Mouse (Mus musculus): ENCODE measurements around the gene 2210017I01Rik. TPM values are rescaled to one million over a fixed set of nuclear protein-coding genes. Genes with fewer than 3 reads are reported as not detected.

The 2210017I01Rik gene
- polyA plus RNA-seq, 1 experiment: not detected

GRCm38 (mm10) chr3:92599973-92600372 is 7.3 kb downstream of the 2210017I01Rik start:
- TF ChIP-seq CTCF (IDR thresholded peaks at IDR 0.05; ENCODE audit: low read depth, low read length) (no peak), POLR2A (IDR thresholded peaks at IDR 0.05; ENCODE audit: borderline replicate concordance, low read depth, low read length) (no peak)

GRCm38 (mm10) chr3:92598429-92598828 is 8.9 kb downstream of the 2210017I01Rik start:
- no peaks in the 10 kb centered on the region for H3K4me1 ChIP-seq (ENCODE audit: control insufficient read depth, insufficient read depth, low read length)
- no peak overlapping the region for H3K4me3 ChIP-seq (ENCODE audit: insufficient read depth, low read length)
- H3K27ac ChIP-seq (ENCODE audit: insufficient read depth, low read depth, low read length): no peak overlapping the region
- no peak for TF ChIP-seq POLR2A (IDR thresholded peaks at IDR 0.05; ENCODE audit: borderline replicate concordance, low read depth, low read length)
- TF ChIP-seq CTCF (IDR thresholded peaks at IDR 0.05; ENCODE audit: low read depth, low read length): no peak

More at GRCm38 (mm10) chr3:92599973-92600372, 7.3 kb downstream of the 2210017I01Rik start:
- Histone ChIP-seq H3K4me1 (ENCODE audit: control insufficient read depth, insufficient read depth, low read length) (no peaks in the 10 kb centered on the region), H3K4me3 (ENCODE audit: insufficient read depth, low read length) (no peak overlapping the region), H3K27ac (ENCODE audit: insufficient read depth, low read depth, low read length) (no peak overlapping the region)

- Histone ChIP-seq H3K4me1 (ENCODE audit: control insufficient read depth, insufficient read depth, low read length) (no peaks in the 10 kb centered on the region), H3K4me3 (ENCODE audit: insufficient read depth, low read length) (no peak within 1 kb of the TSS), H3K27ac (ENCODE audit: insufficient read depth, low read depth, low read length) (no peak within 1 kb of the TSS)
- no peak for TF ChIP-seq CTCF (IDR thresholded peaks at IDR 0.05; ENCODE audit: low read depth, low read length)
- TF ChIP-seq POLR2A (IDR thresholded peaks at IDR 0.05; ENCODE audit: borderline replicate concordance, low read depth, low read length): no peak
Measured at GRCm38 (mm10) chr3:92588858-92589257, 18.4 kb downstream of the 2210017I01Rik start, which contains the start of gene Smcp. Smcp (minus strand) TSS chr3:92588997.

GRCm38 (mm10) chr3:92587190-92587589 is 20.1 kb downstream of the 2210017I01Rik start:
- no peak overlapping the region for H3K27ac ChIP-seq (ENCODE audit: insufficient read depth, low read depth, low read length)
- no peak overlapping the region for H3K4me3 ChIP-seq (ENCODE audit: insufficient read depth, low read length)
- H3K4me1 ChIP-seq (ENCODE audit: control insufficient read depth, insufficient read depth, low read length): no peaks in the 10 kb centered on the region
- no peak for TF ChIP-seq CTCF (IDR thresholded peaks at IDR 0.05; ENCODE audit: low read depth, low read length)
- no peak for TF ChIP-seq POLR2A (IDR thresholded peaks at IDR 0.05; ENCODE audit: borderline replicate concordance, low read depth, low read length)

- H3K4me1 ChIP-seq (ENCODE audit: control insufficient read depth, insufficient read depth, low read length): no peaks in the 10 kb centered on the region
- H3K27ac ChIP-seq (ENCODE audit: insufficient read depth, low read depth, low read length): no peak overlapping the region
- TF ChIP-seq CTCF (IDR thresholded peaks at IDR 0.05; ENCODE audit: low read depth, low read length) (no peak), POLR2A (IDR thresholded peaks at IDR 0.05; ENCODE audit: borderline replicate concordance, low read depth, low read length) (no peak)
- H3K4me3 ChIP-seq (ENCODE audit: insufficient read depth, low read length): no peak overlapping the region
Measured at GRCm38 (mm10) chr3:92585055-92585454, 22.2 kb downstream of the 2210017I01Rik start.

- no peak for TF ChIP-seq CTCF (IDR thresholded peaks at IDR 0.05; ENCODE audit: low read depth, low read length)
- TF ChIP-seq POLR2A (IDR thresholded peaks at IDR 0.05; ENCODE audit: borderline replicate concordance, low read depth, low read length): no peak
- Histone ChIP-seq H3K4me3 (ENCODE audit: insufficient read depth, low read length) (no peak overlapping the region), H3K4me1 (ENCODE audit: control insufficient read depth, insufficient read depth, low read length) (no peaks in the 10 kb centered on the region), H3K27ac (ENCODE audit: insufficient read depth, low read depth, low read length) (no peak overlapping the region)
Measured at GRCm38 (mm10) chr3:92583164-92583826, 24.0 kb downstream of the 2210017I01Rik start.

GRCm38 (mm10) chr3:92579508-92579907 is 27.8 kb downstream of the 2210017I01Rik start:
- H3K4me3 ChIP-seq (ENCODE audit: insufficient read depth, low read length): no peak overlapping the region
- H3K27ac ChIP-seq (ENCODE audit: insufficient read depth, low read depth, low read length): no peak overlapping the region
- no peaks in the 10 kb centered on the region for H3K4me1 ChIP-seq (ENCODE audit: control insufficient read depth, insufficient read depth, low read length)
- TF ChIP-seq CTCF (IDR thresholded peaks at IDR 0.05; ENCODE audit: low read depth, low read length) (no peak), POLR2A (IDR thresholded peaks at IDR 0.05; ENCODE audit: borderline replicate concordance, low read depth, low read length) (no peak)

- no peak overlapping the region for H3K27ac ChIP-seq (ENCODE audit: insufficient read depth, low read depth, low read length)
- H3K4me1 ChIP-seq (ENCODE audit: control insufficient read depth, insufficient read depth, low read length): no peaks in the 10 kb centered on the region
- TF ChIP-seq CTCF (IDR thresholded peaks at IDR 0.05; ENCODE audit: low read depth, low read length): no peak
- no peak for TF ChIP-seq POLR2A (IDR thresholded peaks at IDR 0.05; ENCODE audit: borderline replicate concordance, low read depth, low read length)
- no peak overlapping the region for H3K4me3 ChIP-seq (ENCODE audit: insufficient read depth, low read length)
Measured at GRCm38 (mm10) chr3:92578652-92579413, 28.5 kb downstream of the 2210017I01Rik start.

GRCm38 (mm10) chr3:92573449-92574041 is 33.7 kb downstream of the 2210017I01Rik start, which contains the start of gene Ivl:
Ivl (minus strand) TSS chr3:92573735.
- TF ChIP-seq CTCF (IDR thresholded peaks at IDR 0.05; ENCODE audit: low read depth, low read length) (no peak), POLR2A (IDR thresholded peaks at IDR 0.05; ENCODE audit: borderline replicate concordance, low read depth, low read length) (no peak)
- Histone ChIP-seq H3K4me1 (ENCODE audit: control insufficient read depth, insufficient read depth, low read length) (no peaks in the 10 kb centered on the region), H3K27ac (ENCODE audit: insufficient read depth, low read depth, low read length) (no peak within 1 kb of the TSS), H3K4me3 (ENCODE audit: insufficient read depth, low read length) (no peak within 1 kb of the TSS)

All from bone marrow macrophage, adult 2 months (primary cell).